Mouse (Mus musculus): ENCODE measurements around the gene Cdkn2aipnl. TPM values are rescaled to one million over a fixed set of nuclear protein-coding genes. Genes with fewer than 3 reads are reported as not detected.

Gene Cdkn2aipnl
- polyA plus RNA-seq, 1 experiment = not detected

DNA sequence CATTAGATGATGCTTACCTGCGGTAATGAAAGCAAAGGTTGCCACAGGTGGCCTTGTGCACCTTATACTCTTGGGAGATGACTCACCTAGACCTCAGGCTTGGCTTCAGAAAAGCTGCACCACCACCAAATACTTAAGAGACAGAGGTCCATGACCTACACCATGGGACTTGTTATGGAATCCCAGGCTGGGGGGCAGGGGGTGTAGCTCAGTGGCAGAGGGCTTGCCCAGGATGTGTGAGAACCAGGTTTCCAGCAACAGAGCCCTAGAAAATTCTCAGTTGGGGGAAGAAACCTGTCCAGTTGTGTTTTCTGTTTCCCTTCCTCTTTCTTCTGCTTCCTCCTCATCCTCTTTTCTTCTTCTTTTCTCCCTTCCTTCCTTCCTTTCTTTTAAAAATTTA is 36.3 kb upstream of the Cdkn2aipnl start:
- Histone ChIP-seq H3K4me1 (ENCODE audit: control insufficient read depth, insufficient read depth, low read length) (no peaks in the 10 kb centered on the region), H3K4me3 (ENCODE audit: insufficient read depth, low read depth, low read length) (no peak overlapping the region), H3K27ac (ENCODE audit: insufficient read depth, low read depth, low read length) (no peak overlapping the region)
- 83% methylated on average over 1 of the region's 1 CpGs for WGBS
- TF ChIP-seq POLR2A (IDR thresholded peaks at IDR 0.05; ENCODE audit: insufficient read depth, low read depth, low read length) (no peak), CTCF (IDR thresholded peaks at IDR 0.05; ENCODE audit: insufficient read depth, low read depth, low read length) (no peak)

DNA sequence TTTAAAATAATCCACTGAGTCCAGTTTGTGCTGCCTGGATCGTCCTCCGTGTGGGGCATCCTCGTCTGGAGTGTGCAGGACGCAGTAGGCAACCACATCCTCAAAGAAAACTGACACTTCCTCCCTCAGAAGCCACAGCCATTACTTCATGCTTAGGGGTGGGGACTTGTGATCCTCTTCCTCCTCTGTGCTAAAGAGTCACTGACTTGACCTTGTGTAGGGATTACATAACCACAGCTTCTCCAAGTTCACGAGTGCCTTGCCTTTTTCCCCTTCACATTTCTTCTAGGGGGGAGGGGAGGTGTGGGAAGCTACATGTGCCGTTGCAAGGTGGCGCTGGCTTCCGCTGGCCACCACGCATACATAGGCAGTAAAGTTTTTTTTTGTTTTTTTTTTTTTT is 35.7 kb upstream of the Cdkn2aipnl start:
- no peaks in the 10 kb centered on the region for H3K4me1 ChIP-seq (ENCODE audit: control insufficient read depth, insufficient read depth, low read length)
- no peak overlapping the region for H3K27ac ChIP-seq (ENCODE audit: insufficient read depth, low read depth, low read length)
- TF ChIP-seq POLR2A (IDR thresholded peaks at IDR 0.05; ENCODE audit: insufficient read depth, low read depth, low read length) (no peak), CTCF (IDR thresholded peaks at IDR 0.05; ENCODE audit: insufficient read depth, low read depth, low read length) (no peak)
- 84% methylated on average over 9 of the region's 9 CpGs for WGBS
- no peak overlapping the region for H3K4me3 ChIP-seq (ENCODE audit: insufficient read depth, low read depth, low read length)

DNA sequence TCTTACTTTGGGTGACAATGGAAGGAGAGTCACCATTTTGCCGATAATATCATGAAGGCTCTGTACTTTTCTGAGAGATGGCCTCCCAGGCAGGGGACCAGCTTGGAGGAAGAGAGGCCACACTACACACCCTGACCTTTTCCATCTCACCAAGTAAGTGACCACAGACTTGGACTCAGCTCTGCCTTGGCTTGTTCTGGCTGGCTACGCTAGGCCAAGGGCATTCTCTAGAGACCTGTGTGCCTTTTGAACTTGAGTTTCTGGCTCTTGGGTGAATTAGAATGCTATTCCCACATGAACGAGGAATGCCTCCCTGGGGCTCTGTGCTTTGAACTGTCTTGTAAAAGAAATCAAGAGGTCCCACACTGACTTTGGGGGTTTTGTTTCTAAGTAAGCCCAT is 33.2 kb upstream of the Cdkn2aipnl start:
- H3K4me3 ChIP-seq (ENCODE audit: insufficient read depth, low read depth, low read length) = no peak overlapping the region
- no peak overlapping the region for H3K27ac ChIP-seq (ENCODE audit: insufficient read depth, low read depth, low read length)
- H3K4me1 ChIP-seq (ENCODE audit: control insufficient read depth, insufficient read depth, low read length) = no peaks in the 10 kb centered on the region
- TF ChIP-seq CTCF (IDR thresholded peaks at IDR 0.05; ENCODE audit: insufficient read depth, low read depth, low read length) = no peak
- no peak for TF ChIP-seq POLR2A (IDR thresholded peaks at IDR 0.05; ENCODE audit: insufficient read depth, low read depth, low read length)
- 90% methylated on average over 3 of the region's 3 CpGs for WGBS

DNA sequence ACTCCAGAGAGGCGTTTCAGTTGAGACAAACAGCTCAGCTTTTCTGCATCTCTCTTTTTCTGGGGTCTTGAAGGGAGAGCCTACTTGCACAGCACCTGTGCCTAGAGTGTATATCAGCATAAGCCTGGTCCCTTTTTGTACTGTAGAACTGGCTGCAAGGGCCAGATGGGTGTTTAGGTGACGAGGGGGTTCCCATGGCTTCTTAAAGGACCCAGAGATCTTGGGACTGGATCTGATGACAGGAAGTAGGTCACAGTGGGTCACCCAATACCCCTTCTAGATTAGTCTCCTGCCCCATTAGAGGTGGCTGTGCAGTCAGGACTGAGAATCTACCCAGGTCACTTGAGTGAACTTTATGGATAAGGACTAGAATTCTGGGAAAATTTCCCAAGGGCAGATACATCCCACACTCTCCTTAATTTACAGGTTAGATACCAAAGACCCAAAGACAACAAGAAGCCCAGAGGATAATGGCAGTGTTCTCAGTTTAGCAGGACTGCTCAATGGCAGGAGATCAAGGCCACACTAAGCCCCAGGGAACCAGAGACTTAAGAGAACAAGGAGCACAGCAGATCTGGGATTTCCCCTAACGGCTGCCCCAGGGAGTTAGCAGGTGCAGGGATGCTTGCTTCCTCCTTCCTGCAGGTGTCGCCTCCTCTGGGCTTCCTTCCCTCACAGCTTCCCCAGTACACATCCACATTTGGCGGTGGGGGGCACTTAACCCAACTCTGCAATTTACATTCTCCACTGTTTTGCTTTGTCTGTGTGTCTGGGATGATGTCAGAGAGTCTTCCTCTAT is 31.6 kb upstream of the Cdkn2aipnl start:
- peaks cover 3% of the 10 kb centered on the region; the same call in 1 of the 2 replicates for H3K4me1 ChIP-seq (ENCODE audit: control insufficient read depth, insufficient read depth, low read length)
- TF ChIP-seq CTCF (IDR thresholded peaks at IDR 0.05; ENCODE audit: insufficient read depth, low read depth, low read length) (no peak), POLR2A (IDR thresholded peaks at IDR 0.05; ENCODE audit: insufficient read depth, low read depth, low read length) (no peak)
- H3K27ac ChIP-seq (ENCODE audit: insufficient read depth, low read depth, low read length) = no peak overlapping the region
- 66% methylated on average over 5 of the region's 5 CpGs for WGBS
- no peak overlapping the region for H3K4me3 ChIP-seq (ENCODE audit: insufficient read depth, low read depth, low read length)

DNA sequence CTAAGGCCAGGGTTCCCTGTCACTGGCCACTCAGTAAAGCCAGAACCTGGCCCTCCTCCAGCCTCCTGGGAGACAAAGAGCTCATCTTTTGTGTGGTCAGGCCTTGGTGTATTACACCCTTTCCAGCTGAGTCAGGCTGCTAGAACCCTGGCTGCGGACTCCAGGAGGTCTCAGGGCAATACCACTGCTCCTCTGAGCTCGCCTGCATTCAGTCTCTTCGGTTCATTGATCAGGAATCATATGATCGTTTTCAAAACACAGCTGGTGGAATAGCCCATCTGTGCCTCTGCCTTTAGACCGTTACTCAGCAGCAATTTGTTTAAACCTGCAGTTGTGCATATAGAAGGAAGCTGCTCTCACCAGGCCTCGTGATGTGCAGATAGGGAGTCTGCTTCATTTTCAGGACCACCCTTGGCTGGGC is 30.1 kb upstream of the Cdkn2aipnl start:
- Histone ChIP-seq H3K27ac (ENCODE audit: insufficient read depth, low read depth, low read length) (no peak overlapping the region), H3K4me3 (ENCODE audit: insufficient read depth, low read depth, low read length) (no peak overlapping the region), H3K4me1 (ENCODE audit: control insufficient read depth, insufficient read depth, low read length) (peaks cover 3% of the 10 kb centered on the region; the same call in 1 of the 2 replicates)
- 43% methylated on average over 6 of the region's 6 CpGs for WGBS
- TF ChIP-seq POLR2A (IDR thresholded peaks at IDR 0.05; ENCODE audit: insufficient read depth, low read depth, low read length) (no peak), CTCF (IDR thresholded peaks at IDR 0.05; ENCODE audit: insufficient read depth, low read depth, low read length) (no peak)

DNA sequence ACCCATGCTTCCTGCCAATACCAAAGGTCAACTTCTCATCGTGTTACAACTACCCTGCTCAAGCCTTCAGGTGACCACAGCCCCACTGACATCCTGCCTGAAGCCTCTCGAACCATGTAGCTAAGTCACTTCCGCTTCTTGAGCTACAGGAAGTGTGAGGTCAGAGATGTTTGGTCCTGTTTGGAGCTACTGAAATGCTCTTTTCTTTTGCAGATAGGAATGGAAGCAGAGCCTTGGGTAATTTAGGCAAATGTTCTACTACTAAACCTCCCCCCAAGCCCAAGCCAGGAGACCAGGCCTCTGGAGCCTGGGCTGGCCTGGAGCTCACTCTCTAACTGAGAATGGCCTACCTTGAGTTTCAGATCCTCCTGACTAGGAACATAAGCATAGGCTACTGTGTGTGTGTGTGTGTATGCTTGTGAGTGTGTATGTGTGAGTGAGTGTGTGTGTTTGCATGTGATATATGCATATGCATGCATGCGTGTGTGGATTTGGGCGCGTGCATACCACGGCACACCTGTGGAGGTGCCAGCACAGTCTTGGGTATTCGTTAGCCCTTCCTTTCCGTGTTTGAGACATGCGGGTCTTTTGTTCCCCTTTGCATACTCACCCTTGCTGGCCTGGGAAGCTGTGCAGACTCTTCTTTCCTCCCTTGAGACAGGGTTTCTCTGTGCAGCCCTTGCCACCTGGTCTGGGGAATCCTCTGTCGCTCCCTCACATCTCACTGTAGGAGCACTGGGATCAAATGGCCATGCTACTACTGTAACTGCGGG is 28.5 kb upstream of the Cdkn2aipnl start:
- 89% methylated on average over 12 of the region's 12 CpGs for WGBS
- peaks cover 14% of the 10 kb centered on the region for H3K4me1 ChIP-seq (ENCODE audit: control insufficient read depth, insufficient read depth, low read length)
- no peak for TF ChIP-seq CTCF (IDR thresholded peaks at IDR 0.05; ENCODE audit: insufficient read depth, low read depth, low read length)
- TF ChIP-seq POLR2A (IDR thresholded peaks at IDR 0.05; ENCODE audit: insufficient read depth, low read depth, low read length) = no peak
- no peak overlapping the region for H3K27ac ChIP-seq (ENCODE audit: insufficient read depth, low read depth, low read length)
- no peak overlapping the region for H3K4me3 ChIP-seq (ENCODE audit: insufficient read depth, low read depth, low read length)

DNA sequence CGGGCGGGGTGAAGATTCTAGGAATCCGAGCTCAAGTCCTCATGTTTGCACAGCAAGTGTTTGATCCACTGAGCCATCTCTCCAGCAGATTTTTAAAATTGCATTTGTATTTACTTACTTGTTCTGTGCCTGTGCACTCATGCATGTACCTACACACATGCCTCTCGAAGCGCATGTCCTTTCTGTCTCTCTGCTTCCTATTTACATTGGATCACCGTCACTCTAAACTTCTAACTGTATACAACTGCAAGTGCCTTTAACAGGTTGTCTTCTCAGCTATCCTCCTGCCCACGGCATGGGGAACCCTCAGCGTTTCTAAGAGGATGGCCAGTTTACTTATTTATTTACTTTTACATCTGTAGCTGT is 27.9 kb upstream of the Cdkn2aipnl start:
- Histone ChIP-seq H3K27ac (ENCODE audit: insufficient read depth, low read depth, low read length) (no peak overlapping the region), H3K4me1 (ENCODE audit: control insufficient read depth, insufficient read depth, low read length) (peaks cover 14% of the 10 kb centered on the region), H3K4me3 (ENCODE audit: insufficient read depth, low read depth, low read length) (no peak overlapping the region)
- TF ChIP-seq CTCF (IDR thresholded peaks at IDR 0.05; ENCODE audit: insufficient read depth, low read depth, low read length) = no peak
- no peak for TF ChIP-seq POLR2A (IDR thresholded peaks at IDR 0.05; ENCODE audit: insufficient read depth, low read depth, low read length)
- 94% methylated on average over 8 of the region's 8 CpGs for WGBS

DNA sequence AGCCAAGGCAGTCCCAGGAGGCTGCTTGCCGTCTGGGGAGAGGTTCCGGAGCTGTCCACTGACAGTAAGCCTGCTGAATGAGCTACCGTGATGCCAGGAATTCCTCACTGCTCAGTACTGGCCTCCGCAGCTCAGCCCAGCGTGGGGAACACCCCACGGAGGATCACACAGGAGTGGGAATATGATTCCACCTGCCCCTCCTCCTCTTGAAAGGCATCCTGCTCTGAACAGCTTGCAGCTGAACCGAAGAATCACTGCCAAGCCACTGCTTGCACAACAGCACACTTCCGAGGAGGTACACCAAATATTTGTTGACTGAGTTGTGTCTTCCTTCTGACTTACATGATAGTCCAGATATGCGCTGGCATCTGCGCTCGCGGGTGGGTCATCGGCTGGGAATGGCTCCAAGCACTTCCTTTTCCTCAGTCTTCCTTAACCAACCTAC is 26.9 kb upstream of the Cdkn2aipnl start:
- no peak overlapping the region for H3K4me3 ChIP-seq (ENCODE audit: insufficient read depth, low read depth, low read length)
- no peak overlapping the region for H3K27ac ChIP-seq (ENCODE audit: insufficient read depth, low read depth, low read length)
- H3K4me1 ChIP-seq (ENCODE audit: control insufficient read depth, insufficient read depth, low read length) = peaks cover 18% of the 10 kb centered on the region
- TF ChIP-seq POLR2A (IDR thresholded peaks at IDR 0.05; ENCODE audit: insufficient read depth, low read depth, low read length) = no peak
- TF ChIP-seq CTCF (IDR thresholded peaks at IDR 0.05; ENCODE audit: insufficient read depth, low read depth, low read length) = no peak
- 70% methylated on average over 13 of the region's 13 CpGs for WGBS

Data from olfactory bulb, adult 2 months (tissue).